Mouse (Mus musculus): ENCODE measurements around the gene AC134908.4. TPM values are rescaled to one million over a fixed set of nuclear protein-coding genes. Genes with fewer than 3 reads are reported as not detected.

Gene AC134908.4
- polyA plus RNA-seq, 1 experiment from 2014 or later, result 1.0 TPM

DNA sequence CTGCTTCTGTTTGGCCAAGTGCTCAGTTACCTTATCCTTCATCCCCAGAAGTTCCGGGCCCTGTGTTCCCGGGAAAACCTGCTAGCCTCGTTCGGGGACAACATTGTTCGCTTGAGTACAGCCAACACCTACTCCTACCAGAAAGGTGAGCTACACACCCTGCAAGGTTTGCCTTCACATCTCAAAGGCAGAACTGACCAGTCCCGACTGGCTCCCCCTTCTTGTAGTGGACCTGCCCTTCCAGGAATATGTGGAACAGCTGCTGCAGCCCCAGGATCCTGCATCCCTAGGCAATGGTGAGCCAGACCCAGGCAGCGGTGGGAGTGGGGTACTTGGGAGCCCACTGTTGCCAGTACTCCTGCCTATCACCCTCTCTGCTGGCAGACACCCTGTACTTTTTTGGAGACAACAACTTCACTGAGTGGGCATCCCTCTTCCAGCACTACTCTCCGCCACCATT is 34.1 kb upstream of the AC134908.4 start:
- 47% methylated on average over 8 of the region's 8 CpGs for WGBS
- H3K9me3 ChIP-seq, result no peaks in the 10 kb centered on the region

DNA sequence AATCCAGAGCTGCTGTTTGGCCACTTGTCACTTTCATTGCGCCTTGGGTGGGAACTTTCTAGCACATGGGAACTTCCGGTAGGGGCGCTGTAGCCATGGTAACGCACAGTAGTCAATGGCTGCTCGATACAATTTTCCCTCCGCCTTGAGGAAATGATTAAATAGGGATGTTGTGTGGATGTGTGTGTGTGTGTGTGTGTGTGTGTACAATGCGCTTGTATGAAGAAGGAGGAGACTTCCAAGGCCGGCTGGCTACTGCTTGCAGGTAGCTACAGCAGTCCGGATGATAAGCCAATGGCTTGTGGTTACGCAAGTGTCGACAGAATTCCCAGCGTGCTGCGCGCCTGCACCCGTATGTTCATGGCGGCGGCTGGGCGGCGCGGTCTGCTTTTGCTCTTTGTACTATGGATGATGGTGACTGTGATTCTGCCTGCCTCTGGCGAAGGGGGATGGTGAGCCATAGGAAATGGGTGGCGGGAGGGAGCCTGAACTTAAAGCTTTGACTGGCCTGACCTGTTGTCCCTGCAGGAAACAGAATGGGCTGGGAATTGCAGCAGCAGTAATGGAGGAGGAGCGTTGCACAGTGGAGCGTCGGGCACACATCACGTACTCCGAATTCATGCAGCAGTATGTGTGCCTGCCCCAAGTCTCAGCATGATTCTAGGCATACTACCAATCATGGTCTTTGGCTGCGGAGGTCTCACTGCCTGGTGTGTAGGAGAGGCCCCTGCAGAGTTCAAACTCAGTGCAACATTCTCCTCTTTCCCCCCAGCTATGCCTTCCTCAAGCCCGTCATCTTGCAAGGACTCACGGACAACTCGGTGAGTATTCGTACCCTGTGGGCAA is 33.5 kb upstream of the AC134908.4 start, which contains the start of gene Jmjd8:
Gene Jmjd8, plus strand, starts transcription at position 156 of the 846 bp plus-strand sequence.
- Histone ChIP-seq H3K9ac (peak within 1 kb of the TSS; percentile 75), H3K27ac (peak within 1 kb of the TSS; percentile 65), H3K27me3 (replicated peaks) (no peaks in the 10 kb centered on the region), H3K4me3 (peak within 1 kb of the TSS; percentile 56), H3K4me1 (peaks cover 80% of the 10 kb centered on the region), H3K9me3 (no peaks in the 10 kb centered on the region), H3K4me2 (replicated peaks) (peak within 1 kb of the TSS; percentile 95), H3K36me3 (peaks cover 46% of the 10 kb centered on the region)
- ATAC-seq (ENCODE audit: low FRiP score, low read depth), result peak; percentile 41
- WGBS, result 1% methylated on average over 32 of the region's 32 CpGs

More for the DNA sequence above, 34.1 kb upstream of the AC134908.4 start:
- peak overlapping the region; percentile 95 for H3K4me2 ChIP-seq (replicated peaks)
- no peaks in the 10 kb centered on the region for H3K27me3 ChIP-seq (replicated peaks)
- no peak for ATAC-seq (ENCODE audit: low FRiP score, low read depth)
- peak overlapping the region; percentile 65 for H3K27ac ChIP-seq
- H3K36me3 ChIP-seq, result peaks cover 46% of the 10 kb centered on the region
- peak overlapping the region; percentile 56 for H3K4me3 ChIP-seq
- peak overlapping the region; percentile 75 for H3K9ac ChIP-seq
- H3K4me1 ChIP-seq, result peaks cover 80% of the 10 kb centered on the region

DNA sequence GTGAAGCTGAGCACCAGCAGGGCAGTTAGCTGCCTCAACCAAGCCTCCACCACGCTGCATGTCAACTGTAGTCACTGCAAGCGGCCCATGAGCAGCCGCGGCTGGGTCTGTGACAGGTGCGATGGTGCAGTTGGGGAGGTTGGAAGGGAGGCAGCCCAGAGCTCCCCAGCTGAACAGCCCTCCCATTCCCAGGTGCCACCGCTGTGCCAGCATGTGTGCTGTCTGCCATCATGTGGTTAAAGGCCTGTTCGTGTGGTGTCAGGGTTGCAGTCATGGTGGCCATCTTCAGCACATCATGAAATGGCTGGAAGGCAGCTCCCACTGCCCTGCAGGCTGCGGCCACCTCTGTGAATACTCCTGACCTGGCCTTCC is 32.8 kb upstream of the AC134908.4 start:
- peaks cover 46% of the 10 kb centered on the region for H3K36me3 ChIP-seq
- WGBS, result 84% methylated on average over 8 of the region's 8 CpGs
- 0 out of 2 replicates have a peak overlapping the region, but pooled peaks have one; percentile 5 for H3K9ac ChIP-seq
- H3K4me1 ChIP-seq, result peaks cover 75% of the 10 kb centered on the region
- peak overlapping the region; percentile 95 for H3K4me2 ChIP-seq (replicated peaks)
- H3K9me3 ChIP-seq, result no peaks in the 10 kb centered on the region
- no peak overlapping the region for H3K27ac ChIP-seq
- ATAC-seq (ENCODE audit: low FRiP score, low read depth), result no peak
- H3K4me3 ChIP-seq, result peak overlapping the region; percentile 56
- H3K27me3 ChIP-seq (replicated peaks), result no peaks in the 10 kb centered on the region

DNA sequence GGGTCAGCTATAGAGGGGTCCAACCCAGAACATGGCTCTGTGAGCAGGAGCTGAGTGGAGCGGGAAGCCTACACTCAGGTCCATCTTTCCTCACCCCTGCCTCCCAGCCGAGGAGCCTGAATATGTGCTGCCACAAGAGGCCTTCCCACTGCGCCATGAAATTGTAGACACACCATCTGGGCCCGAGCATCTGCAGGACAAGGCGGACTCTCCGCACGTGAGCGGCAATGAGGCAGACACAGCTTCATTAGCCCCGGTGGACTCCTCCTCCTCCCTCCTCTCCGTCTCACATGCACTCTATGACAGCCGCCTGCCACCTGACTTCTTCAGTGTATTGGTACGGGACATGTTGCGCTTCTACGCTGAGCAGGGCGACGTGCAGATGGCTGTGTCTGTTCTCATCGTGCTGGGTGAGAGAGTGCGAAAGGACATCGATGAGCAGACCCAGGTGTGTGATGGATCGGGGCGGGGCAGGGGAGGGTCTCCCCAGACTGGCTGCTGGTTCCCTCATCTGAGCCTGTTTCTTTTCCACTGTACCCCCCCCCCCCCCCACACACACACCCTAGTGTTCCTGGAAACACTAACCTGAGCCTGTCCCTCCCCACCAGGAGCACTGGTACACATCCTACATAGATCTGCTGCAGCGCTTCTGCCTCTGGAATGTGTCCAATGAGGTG is 32.2 kb upstream of the AC134908.4 start:
- peaks cover 46% of the 10 kb centered on the region for H3K36me3 ChIP-seq
- H3K9ac ChIP-seq, result no peak overlapping the region
- ATAC-seq (ENCODE audit: low FRiP score, low read depth), result no peak
- no peak overlapping the region for H3K27ac ChIP-seq
- no peak overlapping the region for H3K4me3 ChIP-seq
- H3K9me3 ChIP-seq, result no peaks in the 10 kb centered on the region
- H3K4me1 ChIP-seq, result peaks cover 75% of the 10 kb centered on the region
- WGBS, result 91% methylated on average over 22 of the region's 22 CpGs
- peak overlapping the region; percentile 95; the same call in 1 of the 2 replicates for H3K4me2 ChIP-seq (replicated peaks)
- H3K27me3 ChIP-seq (replicated peaks), result no peaks in the 10 kb centered on the region

DNA sequence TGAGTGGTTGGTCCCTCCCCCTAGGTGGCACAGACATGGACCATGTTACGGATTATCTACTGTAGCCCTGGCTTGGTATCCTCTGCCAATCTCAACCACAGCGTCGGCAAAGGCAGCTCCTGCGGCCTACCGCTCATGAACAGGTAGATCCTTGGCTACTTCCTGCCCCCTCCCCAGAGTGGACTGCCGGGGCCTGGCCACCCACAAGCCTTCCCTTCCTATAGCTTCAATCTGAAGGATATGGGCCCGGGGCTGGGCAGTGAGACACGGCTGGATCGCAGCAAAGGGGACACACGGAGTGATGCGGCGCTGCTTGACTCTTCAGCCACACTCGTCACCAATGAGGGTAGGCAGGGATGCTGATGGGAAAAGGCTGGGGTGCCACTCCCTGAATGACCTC is 31.6 kb upstream of the AC134908.4 start:
- Histone ChIP-seq H3K4me3 (no peak overlapping the region), H3K9me3 (no peaks in the 10 kb centered on the region), H3K36me3 (peaks cover 46% of the 10 kb centered on the region), H3K27me3 (replicated peaks) (no peaks in the 10 kb centered on the region), H3K27ac (no peak overlapping the region), H3K4me2 (replicated peaks) (no peak overlapping the region), H3K4me1 (peaks cover 72% of the 10 kb centered on the region), H3K9ac (no peak overlapping the region)
- no peak for ATAC-seq (ENCODE audit: low FRiP score, low read depth)
- 96% methylated on average over 13 of the region's 13 CpGs for WGBS

DNA sequence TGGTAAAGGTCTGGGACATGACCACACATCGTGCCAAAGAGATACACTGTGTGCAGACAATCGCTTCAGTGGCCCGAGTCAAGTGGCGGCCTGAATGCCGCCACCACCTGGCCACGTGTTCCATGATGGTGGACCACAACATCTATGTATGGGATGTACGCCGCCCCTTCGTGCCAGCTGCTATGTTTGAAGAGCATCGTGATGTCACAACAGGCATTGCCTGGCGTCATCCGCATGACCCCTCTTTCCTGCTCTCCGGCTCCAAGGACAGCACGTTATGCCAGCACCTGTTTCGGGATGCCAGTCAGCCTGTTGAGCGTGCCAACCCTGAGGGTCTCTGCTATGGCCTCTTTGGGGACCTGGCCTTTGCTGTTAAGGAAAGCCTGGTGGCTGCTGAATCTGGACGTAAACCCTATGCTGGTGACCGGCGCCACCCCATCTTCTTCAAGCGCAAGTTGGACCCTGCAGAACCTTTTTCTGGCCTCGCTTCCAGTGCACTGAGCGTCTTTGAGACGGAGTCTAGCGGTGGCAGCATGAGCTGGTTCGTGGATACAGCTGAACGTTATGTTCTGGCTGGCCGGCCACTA is 30.6 kb upstream of the AC134908.4 start:
- Histone ChIP-seq H3K4me1 (peaks cover 63% of the 10 kb centered on the region), H3K9ac (no peak overlapping the region)
- 95% methylated on average over 27 of the region's 27 CpGs for WGBS

DNA sequence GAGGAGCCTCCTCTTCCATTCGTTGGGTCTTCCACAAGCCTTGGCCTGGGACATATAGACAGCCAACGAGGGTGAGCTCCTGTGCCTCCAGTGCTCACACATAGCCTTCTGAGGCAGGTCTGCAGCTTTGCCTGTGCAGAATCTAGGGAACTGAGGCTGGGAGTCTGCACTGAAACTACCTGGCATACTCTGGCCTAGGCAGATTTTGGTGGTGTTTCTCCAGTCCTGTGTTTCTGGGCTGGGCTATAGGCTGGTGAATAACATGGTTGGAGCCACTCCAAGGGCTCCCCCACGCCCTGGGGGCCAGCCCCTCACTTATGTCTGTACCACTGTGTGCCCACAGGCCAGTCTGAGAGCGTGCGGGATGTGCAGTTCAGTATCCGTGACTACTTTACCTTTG is 29.9 kb upstream of the AC134908.4 start:
- Histone ChIP-seq H3K4me2 (replicated peaks) (peak overlapping the region; percentile 82), H3K4me3 (no peak overlapping the region), H3K4me1 (peaks cover 55% of the 10 kb centered on the region), H3K27me3 (replicated peaks) (peaks cover 5% of the 10 kb centered on the region), H3K27ac (no peak overlapping the region), H3K9me3 (no peaks in the 10 kb centered on the region), H3K36me3 (peaks cover 32% of the 10 kb centered on the region), H3K9ac (no peak overlapping the region)
- 89% methylated on average over 6 of the region's 6 CpGs for WGBS
- ATAC-seq (ENCODE audit: low FRiP score, low read depth), result no peak

More for the DNA sequence above, 30.6 kb upstream of the AC134908.4 start:
- peaks cover 39% of the 10 kb centered on the region for H3K36me3 ChIP-seq
- H3K27ac ChIP-seq, result no peak overlapping the region
- H3K9me3 ChIP-seq, result no peaks in the 10 kb centered on the region
- no peak overlapping the region for H3K4me3 ChIP-seq
- no peaks in the 10 kb centered on the region for H3K27me3 ChIP-seq (replicated peaks)
- H3K4me2 ChIP-seq (replicated peaks), result 0 out of 2 replicates have a peak overlapping the region, but pooled peaks have one; percentile 9
- no peak for ATAC-seq (ENCODE audit: low FRiP score, low read depth)

DNA sequence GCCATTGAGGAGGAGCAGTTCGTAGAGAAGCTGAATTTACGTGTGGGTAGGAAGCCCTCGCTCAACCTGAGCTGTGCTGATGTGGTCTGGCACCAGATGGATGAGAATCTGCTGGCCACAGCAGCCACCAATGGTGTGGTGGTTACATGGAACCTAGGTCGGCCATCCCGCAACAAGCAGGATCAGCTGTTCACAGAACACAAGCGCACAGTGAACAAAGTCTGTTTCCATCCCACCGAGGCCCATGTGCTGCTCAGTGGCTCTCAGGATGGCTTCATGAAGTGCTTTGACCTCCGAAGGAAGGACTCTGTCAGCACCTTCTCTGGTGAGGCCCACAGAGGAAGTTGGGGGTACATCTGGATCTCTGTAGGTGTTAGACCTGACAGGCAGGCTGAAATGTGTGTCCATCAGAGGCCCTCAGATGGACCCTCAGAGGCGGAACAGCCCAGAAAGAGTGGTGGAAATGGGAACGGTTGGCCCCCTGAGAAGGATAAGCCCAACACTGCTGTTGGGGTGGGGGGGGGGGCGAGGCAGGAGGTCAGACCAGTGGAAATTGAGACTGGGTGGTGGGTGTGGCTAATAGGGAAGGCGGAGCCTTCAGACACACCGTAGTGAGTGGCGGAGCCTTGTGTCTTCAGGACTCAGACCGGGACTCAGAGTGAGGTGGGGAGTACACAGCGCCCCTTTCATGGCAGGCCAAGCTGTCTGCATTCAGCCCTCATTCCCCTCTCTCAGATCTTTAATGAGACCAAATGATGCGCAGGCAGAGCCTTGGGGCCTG is 29.1 kb upstream of the AC134908.4 start:
- ATAC-seq (ENCODE audit: low FRiP score, low read depth), result no peak
- 76% methylated on average over 17 of the region's 17 CpGs for WGBS

DNA sequence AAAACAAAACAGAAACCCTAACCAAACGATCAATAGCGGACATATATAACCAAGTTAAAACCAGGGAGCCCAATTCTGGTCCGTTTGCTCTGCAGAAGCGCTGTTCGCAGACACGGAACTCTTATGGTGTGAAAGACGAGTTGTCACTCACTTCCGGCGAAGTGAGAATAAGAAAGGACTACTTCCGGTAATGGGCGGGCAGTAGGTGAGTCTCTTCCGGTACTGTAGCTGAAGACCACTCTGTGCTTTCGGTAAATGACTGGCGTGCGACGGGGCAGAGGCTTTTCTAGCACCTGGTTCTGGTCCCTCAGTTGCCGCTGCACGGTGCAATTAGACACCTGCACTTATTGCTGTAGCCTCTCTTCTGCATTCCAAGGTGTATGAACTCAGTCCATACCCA is 28.0 kb upstream of the AC134908.4 start, which contains the start of gene Wdr24:
Gene Wdr24, plus strand, starts transcription at position 176 of the 400 bp plus-strand sequence.
- Histone ChIP-seq H3K4me1 (peaks cover 47% of the 10 kb centered on the region), H3K9ac (peak within 1 kb of the TSS; percentile 73), H3K27ac (no peak within 1 kb of the TSS), H3K27me3 (replicated peaks) (peaks cover 23% of the 10 kb centered on the region), H3K4me2 (replicated peaks) (peak within 1 kb of the TSS; percentile 82), H3K4me3 (peak within 1 kb of the TSS; percentile 53), H3K9me3 (no peaks in the 10 kb centered on the region), H3K36me3 (peaks cover 34% of the 10 kb centered on the region)
- no peak for ATAC-seq (ENCODE audit: low FRiP score, low read depth)
- under 1% methylated on average over 18 of the region's 18 CpGs for WGBS

More for the DNA sequence above, 29.1 kb upstream of the AC134908.4 start:
- Histone ChIP-seq H3K27me3 (replicated peaks) (peaks cover 12% of the 10 kb centered on the region), H3K4me2 (replicated peaks) (peak overlapping the region; percentile 82), H3K36me3 (peaks cover 29% of the 10 kb centered on the region), H3K4me1 (peaks cover 48% of the 10 kb centered on the region), H3K27ac (no peak overlapping the region), H3K9me3 (no peaks in the 10 kb centered on the region), H3K4me3 (peak overlapping the region; percentile 53; the same call in 1 of the 2 replicates), H3K9ac (peak overlapping the region; percentile 73; the same call in 1 of the 2 replicates)

DNA sequence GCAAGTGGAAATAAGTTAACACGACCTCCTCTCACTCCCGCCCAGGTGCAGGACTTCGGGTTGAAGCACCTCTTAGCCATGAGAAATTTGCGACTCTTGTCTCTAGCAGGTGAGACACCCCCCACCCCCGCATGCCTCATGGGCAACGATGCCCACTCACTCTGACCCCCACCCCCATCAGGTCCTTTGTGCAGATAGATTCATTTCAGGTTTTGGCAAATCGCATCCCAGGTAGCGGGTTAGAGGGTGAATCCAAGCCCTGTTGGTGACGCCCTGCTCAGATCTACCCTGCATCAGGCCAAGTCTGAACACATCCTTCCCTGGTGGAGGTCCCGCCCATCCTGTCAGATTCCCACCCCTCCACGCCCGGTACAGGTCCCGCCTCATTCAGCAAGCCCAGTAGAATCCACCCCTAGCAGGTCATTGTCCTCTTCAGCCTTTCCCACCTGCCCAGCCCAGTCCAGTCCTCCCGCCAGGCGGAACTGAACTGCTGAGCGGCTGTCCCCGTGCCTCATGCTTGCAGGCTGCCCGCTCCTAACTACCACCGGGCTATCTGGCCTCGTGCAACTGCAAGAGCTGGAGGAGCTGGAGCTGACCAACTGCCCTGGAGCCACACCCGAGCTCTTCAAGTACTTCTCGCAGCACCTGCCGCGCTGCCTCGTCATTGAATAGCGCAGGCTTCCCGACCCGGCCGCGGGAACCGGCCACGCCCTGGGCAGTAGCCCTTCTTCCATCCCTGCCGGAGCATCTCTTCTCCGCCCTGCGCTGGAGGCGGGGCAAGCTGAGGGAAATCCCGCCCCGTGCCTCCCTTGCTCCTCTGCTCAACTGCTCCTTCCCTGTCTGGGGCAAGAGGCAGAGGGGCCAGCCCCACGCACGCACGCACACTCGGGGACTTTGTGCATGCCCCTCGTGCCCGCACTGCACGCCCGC is 23.7 kb upstream of the AC134908.4 start:
- peaks cover 43% of the 10 kb centered on the region for H3K27me3 ChIP-seq (replicated peaks)
- H3K9me3 ChIP-seq, result no peaks in the 10 kb centered on the region
- no peak overlapping the region for H3K9ac ChIP-seq
- H3K36me3 ChIP-seq, result peaks cover 28% of the 10 kb centered on the region
- no peak for ATAC-seq (ENCODE audit: low FRiP score, low read depth)
- no peak overlapping the region for H3K27ac ChIP-seq
- peak overlapping the region; percentile 32 for H3K4me2 ChIP-seq (replicated peaks)
- H3K4me1 ChIP-seq, result peaks cover 7% of the 10 kb centered on the region
- 0 out of 2 replicates have a peak overlapping the region, but pooled peaks have one; percentile 11 for H3K4me3 ChIP-seq
- 7% methylated on average over 46 of the region's 46 CpGs for WGBS
